In genomic region chrX:135087068-135087579, GRCm38 (mm10) we compare ENCODE assay signal across 8 mouse cellular contexts.
DNase-seq lines count a peak whose midpoint lies in the region; ATAC-seq lines count a peak whose summit lies in the region.
"Not testable (repeated sequence)": the region's sequence is repeated elsewhere in the genome, so short reads cannot be mapped to it uniquely, and the experiment has no call there.

No protein-coding gene starts in this region.

- H3K4me2 ChIP-seq in heart, embryonic 14.5 days (ENCODE audit: low read length); kidney, embryonic 15.5 days; liver, embryonic 13.5 days: not testable (repeated sequence)

- 21% methylated on average over 7 of the region's 7 CpGs for WGBS in heart, embryonic 14.5 days
- WGBS in kidney, embryonic 15.5 days: 54% methylated on average over 7 of the region's 7 CpGs
- 18% methylated on average over 7 of the region's 7 CpGs for WGBS in liver, embryonic 13.5 days (ENCODE audit: insufficient replicate concordance)

- H3K4me3 ChIP-seq in heart, embryonic 14.5 days (ENCODE audit: control insufficient read depth in 1 of 2, insufficient read depth in 1 of 2, low read depth in 1 of 2, low read length in 2 of 2); kidney, embryonic 15.5 days (replicated peaks); liver, embryonic 13.5 days (replicated peaks): not testable (repeated sequence)
- peak overlapping the region; percentile 76 for H3K4me3 ChIP-seq in megakaryocyte, embryonic 14.5 days (replicated peaks)

- H3K27me3 ChIP-seq in heart, embryonic 14.5 days (ENCODE audit: control insufficient read depth, insufficient read depth, low read length); liver, embryonic 13.5 days; megakaryocyte, embryonic 14.5 days (replicated peaks): not testable (repeated sequence)
- H3K27me3 ChIP-seq in kidney, embryonic 15.5 days: peaks cover 24% of the 10 kb centered on the region

- not testable (repeated sequence) for H3K9ac ChIP-seq in heart, embryonic 14.5 days (ENCODE audit: low read length); kidney, embryonic 15.5 days; liver, embryonic 13.5 days

- 0 out of 2 replicates have a peak, but pooled peaks have one; percentile 9 for ATAC-seq in heart, embryonic 14.5 days (ENCODE audit: insufficient number of reproducible peaks, insufficient read depth, low FRiP score, low read depth)
- peak; percentile 58; the same call in 1 of the 2 replicates for ATAC-seq in kidney, embryonic 15.5 days (replicated peaks; ENCODE audit: low FRiP score)
- not testable (repeated sequence) for ATAC-seq in liver, embryonic 13.5 days (ENCODE audit: low read depth)

- not testable (repeated sequence) for H3K36me3 ChIP-seq in heart, embryonic 14.5 days (ENCODE audit: control insufficient read depth, insufficient read depth, low read length); kidney, embryonic 15.5 days; liver, embryonic 13.5 days; megakaryocyte, embryonic 14.5 days (replicated peaks; ENCODE audit: low read length)

- not testable (repeated sequence) for H3K27ac ChIP-seq in heart, embryonic 14.5 days (replicated peaks in 1 of 2; ENCODE audit: control insufficient read depth in 1 of 2, insufficient read depth in 1 of 2, low read depth in 2 of 2, low read length in 2 of 2); kidney, embryonic 15.5 days; liver, embryonic 13.5 days

- H3K4me1 ChIP-seq in heart, embryonic 14.5 days (ENCODE audit: control insufficient read depth in 2 of 2, insufficient read depth in 2 of 2, low read length in 2 of 2); kidney, embryonic 15.5 days; liver, embryonic 13.5 days (replicated peaks): not testable (repeated sequence)
- H3K4me1 ChIP-seq in megakaryocyte, embryonic 14.5 days: peaks cover 12% of the 10 kb centered on the region

- peak; percentile 31 for DNase-seq in MEL-GATA-1-ER (ENCODE audit: extremely low read depth, low read depth)
- peak; percentile 37 for DNase-seq in embryo, embryonic 10 days (ENCODE audit: low spot score)
- DNase-seq in liver, embryonic 13.5 days: peak; percentile 24
- DNase-seq in retina, postnatal 1 day: peak; percentile 29
- peak; percentile 30 for DNase-seq in yolk sac, embryonic 10.5 days (ENCODE audit: low spot score)

- not testable (repeated sequence) for H3K9me3 ChIP-seq in heart, embryonic 14.5 days (ENCODE audit: control insufficient read depth, low read length); kidney, embryonic 15.5 days (replicated peaks); liver, embryonic 13.5 days (replicated peaks); megakaryocyte, embryonic 14.5 days
